Mouse (Mus musculus) monocyte, adult 5-6 weeks (primary cell): ENCODE results near the gene Abraxas2. TPM values are rescaled to one million over a fixed set of nuclear protein-coding genes. Genes with fewer than 3 reads are reported as not detected.
A peak's percentile ranks its signal among the peaks of the same experiment; 100 is the strongest.

ENCODE experiments used
- ATAC-seq: fragments of 153-309, 156-312 bp; replicated peaks from 2 replicates; pipeline ENCODE4 v1.8.0; 2017; ENCODE audit warnings: mild to moderate bottlenecking; ENCODE audit not compliant: low TSS enrichment, insufficient number of reproducible peaks, severe bottlenecking, poor library complexity, low FRiP score
- total RNA-seq: library from RNA; stranded (forward); fragments of 200-1000, 200-491, 200-594 nt; gene quantifications from 3 replicates; pipeline ENCODE4 v1.2.3, GENCODE M21; 2017

Abraxas2 gene
- total RNA-seq, 1 experiment from 2014 or later, result 61.5 TPM

DNA sequence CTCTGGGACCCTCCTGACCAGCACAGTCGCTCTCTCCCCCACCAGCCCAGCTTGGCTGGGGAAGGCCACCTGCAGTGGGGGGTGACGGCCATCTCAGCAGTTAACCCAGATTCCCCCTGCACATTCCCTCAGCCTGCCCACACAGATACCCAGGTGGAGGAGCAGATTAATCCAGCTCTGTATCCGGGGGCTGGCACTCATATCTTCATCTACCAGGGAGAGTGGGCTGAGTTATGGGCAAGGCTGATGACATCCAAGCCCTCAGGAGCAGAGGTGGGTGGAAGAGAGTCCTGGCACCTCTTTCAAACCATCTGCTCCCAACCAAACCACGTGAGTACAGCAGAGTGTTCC is 33.3 kb downstream of the Abraxas2 start:
- ATAC-seq, result no peak

GRCm38 (mm10) chr7:132892806-132893205 is 33.8 kb downstream of the Abraxas2 start:
- ATAC-seq, result no peak

GRCm38 (mm10) chr7:132893336-132893735 is 34.3 kb downstream of the Abraxas2 start:
- no peak for ATAC-seq

DNA sequence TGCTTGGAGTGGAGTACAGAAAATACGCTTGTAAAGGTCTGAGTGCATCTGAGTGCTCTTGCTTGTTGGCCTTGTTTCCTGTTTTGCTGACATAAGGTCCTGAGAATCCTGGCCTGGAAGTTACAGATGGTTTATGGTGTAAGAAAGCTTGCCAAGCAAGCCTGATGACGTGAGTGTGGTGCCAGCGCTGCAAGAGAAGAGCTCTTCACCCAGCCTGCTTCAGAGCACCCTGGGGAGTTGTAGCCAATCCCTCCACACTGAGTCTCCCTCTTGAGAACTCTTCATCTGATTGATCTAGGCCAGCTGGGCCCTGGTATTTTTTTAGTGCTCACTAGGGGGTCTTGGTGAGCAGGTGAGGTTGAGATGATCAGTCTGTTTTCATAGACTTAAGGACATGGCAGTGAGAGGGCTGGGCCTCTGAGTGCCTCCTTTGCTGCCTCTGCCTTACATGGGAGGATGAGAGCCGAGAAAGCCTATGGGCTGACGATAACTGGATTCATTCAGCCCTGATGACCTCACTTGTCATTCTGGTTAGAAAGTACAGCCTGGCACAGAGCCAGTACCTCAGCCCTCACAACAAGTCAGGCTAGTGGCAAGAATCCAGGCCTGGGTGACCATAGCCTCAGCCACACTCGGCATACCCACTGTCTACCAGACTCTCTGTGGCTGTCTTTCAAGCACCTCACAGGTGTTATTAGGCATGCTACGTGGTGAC is 36.0 kb downstream of the Abraxas2 start:
- ATAC-seq, result no peak

DNA sequence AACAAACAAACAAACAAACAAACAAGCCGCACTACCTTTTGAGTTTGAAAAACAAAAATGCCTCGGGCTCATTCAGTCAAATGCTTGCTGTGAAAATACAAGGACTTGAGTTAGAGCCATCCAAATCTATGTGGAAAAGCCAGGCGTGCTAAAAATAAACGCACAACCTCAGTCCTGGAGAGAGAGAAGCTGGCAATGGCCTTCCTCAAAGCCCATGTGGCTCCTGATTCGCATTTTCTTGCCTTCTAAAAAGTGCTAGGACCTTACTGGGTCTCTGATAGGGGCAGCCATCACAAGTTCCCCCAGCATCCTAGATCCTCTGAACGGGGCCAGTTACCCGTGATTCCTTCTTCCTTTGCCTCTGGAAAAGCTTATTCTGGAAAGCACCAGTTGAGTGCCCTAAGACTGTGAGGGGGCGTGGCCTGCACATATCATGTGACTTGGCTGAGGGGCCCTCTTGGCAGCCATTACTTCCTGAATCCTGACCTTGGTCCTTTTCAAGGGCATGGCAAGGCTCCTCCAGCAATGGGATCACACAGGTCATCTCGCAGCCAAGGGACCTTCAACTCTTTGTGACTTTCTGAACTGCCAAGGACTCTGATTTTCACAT is 37.3 kb downstream of the Abraxas2 start:
- ATAC-seq, result no peak

DNA sequence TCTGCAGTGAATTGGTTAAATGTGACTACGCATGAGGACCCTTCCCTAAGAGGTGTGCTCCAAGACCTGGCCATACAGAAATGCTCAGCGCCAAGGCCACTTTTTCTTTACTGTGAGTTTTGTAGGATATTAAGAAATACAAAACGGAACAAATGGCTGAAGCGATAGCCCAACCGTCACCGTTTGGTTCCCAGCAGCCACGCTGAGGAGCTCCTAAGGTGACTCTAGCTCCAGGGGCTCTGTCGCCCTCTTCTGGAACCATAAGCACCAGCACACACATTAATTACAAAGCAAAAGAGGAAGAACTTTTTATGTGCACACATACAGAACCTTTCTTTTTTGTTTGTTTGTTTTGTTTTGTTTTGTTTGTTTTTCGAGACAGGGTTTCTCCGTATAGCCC is 38.2 kb downstream of the Abraxas2 start:
- no peak for ATAC-seq

DNA sequence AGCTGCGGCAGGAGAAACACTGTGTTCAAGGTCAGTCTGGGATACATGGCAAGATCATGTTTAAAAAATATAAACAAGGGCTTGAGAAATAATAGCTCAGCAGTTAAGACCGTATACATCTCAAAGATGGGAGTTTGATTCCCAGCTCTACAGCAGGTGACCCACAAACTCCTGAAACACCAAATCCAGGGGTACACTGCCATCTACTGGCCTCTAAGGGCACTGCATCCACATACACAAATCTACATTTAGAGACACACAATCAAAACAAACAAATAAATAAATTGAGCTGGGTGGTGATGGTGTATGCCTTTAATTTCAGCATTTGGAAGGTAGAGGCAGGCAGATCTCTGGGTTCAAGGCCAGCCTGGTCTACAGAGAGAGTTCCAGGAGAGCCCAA is 39.2 kb downstream of the Abraxas2 start:
- peak; percentile 66; the same call in 1 of the 2 replicates for ATAC-seq

DNA sequence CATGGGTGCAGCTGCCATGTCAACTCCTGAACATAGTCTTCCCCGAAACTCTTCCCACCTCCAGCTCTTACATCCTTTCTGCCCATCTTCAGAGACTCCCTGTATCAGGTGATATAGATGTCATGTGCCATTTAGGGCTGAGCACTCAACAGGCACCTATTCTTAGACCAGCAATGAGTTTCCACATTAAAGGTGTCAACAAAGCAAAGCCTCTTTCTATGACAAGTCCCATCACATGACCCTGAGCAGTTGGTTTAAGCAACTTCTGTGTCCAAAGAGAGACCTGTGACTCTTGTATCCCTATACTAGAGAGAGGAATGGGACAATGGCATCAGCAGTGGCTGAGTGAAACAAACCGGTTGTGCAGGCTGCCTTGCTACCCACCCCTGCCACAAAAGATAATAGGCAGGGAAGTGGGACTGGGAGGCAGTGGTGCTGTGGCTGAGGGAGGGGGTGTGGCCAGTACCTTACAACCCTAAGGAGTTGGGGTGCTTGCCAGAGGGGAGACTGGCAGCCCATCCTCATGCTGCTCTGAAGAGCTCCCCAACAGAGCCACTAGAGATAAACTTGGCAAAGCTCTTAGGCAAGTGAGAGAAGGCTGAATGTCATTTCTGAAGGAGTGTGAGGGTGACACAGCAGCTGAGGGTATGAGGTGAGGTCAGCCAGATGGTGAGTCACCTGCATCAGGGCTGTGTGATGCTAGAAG is 42.0 kb downstream of the Abraxas2 start:
- no peak for ATAC-seq

- no peak for ATAC-seq
Measured at GRCm38 (mm10) chr7:132903796-132904195, 44.8 kb downstream of the Abraxas2 start.

DNA sequence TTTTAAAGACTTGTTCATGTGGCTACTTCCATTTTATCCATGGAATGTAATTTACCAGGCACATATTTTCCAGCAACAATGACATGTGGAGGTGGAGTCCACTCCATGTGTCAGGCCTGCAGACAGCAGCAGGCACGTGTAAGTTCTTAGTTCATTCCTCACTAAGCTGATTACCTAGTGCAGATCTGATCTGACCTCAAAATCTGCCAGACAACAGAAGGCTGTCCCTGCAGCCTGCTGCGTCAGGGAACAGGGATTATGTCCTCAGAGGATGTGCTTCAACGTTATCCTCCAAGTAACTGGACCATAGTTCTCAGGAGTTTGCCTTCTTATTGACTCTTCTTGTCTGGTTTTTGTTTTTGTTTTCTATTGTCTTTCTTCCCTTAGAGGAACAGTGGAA is 62.9 kb downstream of the Abraxas2 start:
- no peak for ATAC-seq

- no peak for ATAC-seq
Measured at GRCm38 (mm10) chr7:132925227-132925626, 66.2 kb downstream of the Abraxas2 start.

GRCm38 (mm10) chr7:132927201-132927600 is 68.2 kb downstream of the Abraxas2 start:
- no peak for ATAC-seq

DNA sequence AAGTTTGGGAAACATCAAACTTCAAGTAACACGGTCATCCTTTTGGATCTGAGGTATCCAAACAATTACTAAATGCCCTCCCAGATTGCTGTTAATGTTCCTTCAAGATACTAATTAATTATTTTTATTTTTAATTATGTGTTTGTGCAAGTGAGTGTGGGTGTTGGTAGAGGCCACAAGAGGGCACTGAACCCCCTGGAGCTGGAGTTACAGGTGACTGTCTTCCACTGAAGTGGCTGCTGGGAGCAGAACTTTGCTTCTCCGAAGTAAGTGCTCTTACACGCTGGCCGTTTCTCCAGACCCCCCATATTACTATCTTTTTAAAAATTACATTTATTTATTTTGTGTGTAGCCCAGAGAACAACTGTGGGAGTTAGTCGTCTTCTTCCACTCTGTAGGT is 71.0 kb downstream of the Abraxas2 start:
- ATAC-seq, result no peak

GRCm38 (mm10) chr7:132930850-132931559 is 72.0 kb downstream of the Abraxas2 start, which contains the start of gene Zranb1:
Gene Zranb1, plus strand, starts transcription at chr7:132931142.
- ATAC-seq, result peak; percentile 89

- ATAC-seq, result peak; percentile 9; the same call in 1 of the 2 replicates
Measured at GRCm38 (mm10) chr7:132931560-132932351, 72.7 kb downstream of the Abraxas2 start.

GRCm38 (mm10) chr7:132933331-132933730 is 74.3 kb downstream of the Abraxas2 start:
- no peak for ATAC-seq
